Mouse (Mus musculus) cortical plate, adult 2 months (tissue): ENCODE results near the gene Tap1.

Source experiments
- CTCF ChIP-seq: fragments of 200-500 bp; IDR thresholded peaks from 2 replicates; pipeline ENCODE4 v1.5.1; 2011; ENCODE audit warnings: mild to moderate bottlenecking, control low read depth, low read length; ENCODE audit not compliant: insufficient read depth; ENCODE audit errors: extremely low read depth
- POLR2A ChIP-seq: fragments of 200-500 bp; IDR thresholded peaks from 2 replicates; pipeline ENCODE4 v1.6.1; 2011; ENCODE audit warnings: mild to moderate bottlenecking, low read length, control low read depth; ENCODE audit not compliant: insufficient read depth; ENCODE audit errors: extremely low read depth

- TF ChIP-seq CTCF (no peak), POLR2A (no peak)
Observed at GRCm38 (mm10) chr17:34188010-34188409, 657 bp downstream of the Tap1 start.
